Mouse (Mus musculus) stomach, embryonic 16.5 days (tissue): Measurements from ENCODE around the gene Tead3. TPM values are rescaled to one million over a fixed set of nuclear protein-coding genes. Genes with fewer than 3 reads are reported as not detected.

Experiments
- ATAC-seq: fragments of 200-750 bp; cut with Nextera tagmentation; 2 replicates; pipeline ENCODE4 v1.8.0; 2017; ENCODE audit warnings: moderate number of reproducible peaks, moderate TSS enrichment; ENCODE audit not compliant: insufficient read depth, low FRiP score
- H3K27ac ChIP-seq: fragments of 300-500 bp; sonication (generic); 2 replicates; pipeline ENCODE4 v1.5.1; 2014; ENCODE audit warnings: low read length
- H3K27me3 ChIP-seq: fragments of 300-500 bp; sonication (generic); 2 replicates; pipeline ENCODE4 v1.6.1; 2014; ENCODE audit warnings: low read length, control low read depth, mixed read lengths; ENCODE audit not compliant: control insufficient read depth, insufficient read depth
- H3K36me3 ChIP-seq: fragments of 300-500 bp; sonication (generic); 2 replicates; pipeline ENCODE4 v1.6.1; 2014; ENCODE audit warnings: low read length; ENCODE audit not compliant: control insufficient read depth, insufficient read depth
- H3K4me1 ChIP-seq: fragments of 300-500 bp; sonication (generic); 2 replicates; pipeline ENCODE4 v1.6.1; 2014; ENCODE audit warnings: low read length, control low read depth, mixed read lengths; ENCODE audit not compliant: control insufficient read depth, insufficient read depth
- H3K4me2 ChIP-seq: fragments of 300-500 bp; sonication (generic); 2 replicates; pipeline ENCODE4 v1.6.1; 2014; ENCODE audit warnings: low read depth, low read length, mixed read lengths
- H3K4me3 ChIP-seq: fragments of 300-500 bp; sonication (generic); replicated peaks from 2 replicates; pipeline ENCODE4 v1.5.1; 2014; ENCODE audit warnings: mild to moderate bottlenecking, low read length
- H3K9ac ChIP-seq: fragments of 300-500 bp; sonication (generic); 2 replicates; pipeline ENCODE4 v1.6.1; 2014; ENCODE audit warnings: low read length
- H3K9me3 ChIP-seq: fragments of 300-500 bp; sonication (generic); replicated peaks from 2 replicates; pipeline ENCODE4 v1.6.1; 2016; ENCODE audit warnings: low read length, control low read depth; ENCODE audit not compliant: control insufficient read depth
- WGBS: fragments of 180-500 bp; shearing (Covaris S2); extraction: QIAGEN DNeasy Blood & Tissue Kit; methylation state at CpG from one replicate; pipeline ENCODE4 v1.1.7; 2014; 5-methylcytosine and 5-hydroxymethylcytosine counted together
- polyA plus RNA-seq: library from polyadenylated mRNA; unstranded; fragments of >200 nt; fragmentation: Nextera tagmentation; extraction: Ambion mirVana; gene quantifications from 2 replicates; pipeline ENCODE4 v1.2.1, GENCODE M21; 2015

Tead3 gene
- polyA plus RNA-seq, 1 experiment from 2014 or later = 11.8 TPM

- peak; percentile 51; the same call in 1 of the 2 replicates for ATAC-seq
- Histone ChIP-seq H3K4me2 (0 out of 2 replicates have a peak overlapping the region, but pooled peaks have one; percentile 3), H3K27ac (no peak overlapping the region), H3K27me3 (no peaks in the 10 kb centered on the region; the same call in 1 of the 2 replicates), H3K9ac (no peak overlapping the region), H3K9me3 (no peaks in the 10 kb centered on the region), H3K4me3 (no peak overlapping the region), H3K36me3 (no peaks in the 10 kb centered on the region), H3K4me1 (no peaks in the 10 kb centered on the region)
- WGBS = 9% methylated on average over 17 of the region's 17 CpGs
Measured at GRCm38 (mm10) chr17:28375592-28376061, 25.0 kb upstream of the Tead3 start.

- H3K9me3 ChIP-seq = no peaks in the 10 kb centered on the region
- no peak overlapping the region for H3K4me2 ChIP-seq
- no peaks in the 10 kb centered on the region; the same call in 1 of the 2 replicates for H3K27me3 ChIP-seq
- WGBS = 16% methylated on average over 16 of the region's 16 CpGs
- no peaks in the 10 kb centered on the region for H3K4me1 ChIP-seq
- no peak overlapping the region for H3K9ac ChIP-seq
- no peak overlapping the region for H3K4me3 ChIP-seq
- ATAC-seq = no peak
- no peak overlapping the region for H3K27ac ChIP-seq
- no peaks in the 10 kb centered on the region for H3K36me3 ChIP-seq
Measured at GRCm38 (mm10) chr17:28374494-28374893, 23.9 kb upstream of the Tead3 start.

- H3K27ac ChIP-seq = no peak overlapping the region
- H3K4me3 ChIP-seq = no peak overlapping the region
- H3K4me1 ChIP-seq = no peaks in the 10 kb centered on the region
- no peak overlapping the region for H3K9ac ChIP-seq
- WGBS = 22% methylated on average over 10 of the region's 10 CpGs
- ATAC-seq = no peak
- H3K36me3 ChIP-seq = no peaks in the 10 kb centered on the region
- H3K27me3 ChIP-seq = no peaks in the 10 kb centered on the region; the same call in 1 of the 2 replicates
- H3K4me2 ChIP-seq = no peak overlapping the region
- H3K9me3 ChIP-seq = no peaks in the 10 kb centered on the region
Measured at GRCm38 (mm10) chr17:28373821-28374220, 23.2 kb upstream of the Tead3 start.

- no peak for ATAC-seq
- Histone ChIP-seq H3K4me3 (no peak overlapping the region), H3K36me3 (no peaks in the 10 kb centered on the region), H3K27me3 (no peaks in the 10 kb centered on the region; the same call in 1 of the 2 replicates), H3K9ac (no peak overlapping the region), H3K9me3 (no peaks in the 10 kb centered on the region), H3K4me2 (no peak overlapping the region), H3K27ac (no peak overlapping the region), H3K4me1 (no peaks in the 10 kb centered on the region)
- WGBS = 76% methylated on average over 1 of the region's 1 CpGs
Measured at GRCm38 (mm10) chr17:28371941-28372340, 21.3 kb upstream of the Tead3 start.

- Histone ChIP-seq H3K4me3 (no peak overlapping the region), H3K27ac (no peak overlapping the region), H3K9me3 (no peaks in the 10 kb centered on the region), H3K4me2 (no peak overlapping the region), H3K9ac (no peak overlapping the region), H3K36me3 (no peaks in the 10 kb centered on the region), H3K27me3 (no peaks in the 10 kb centered on the region), H3K4me1 (no peaks in the 10 kb centered on the region)
- ATAC-seq = no peak
- 47% methylated on average over 2 of the region's 2 CpGs for WGBS
Measured at GRCm38 (mm10) chr17:28371286-28371685, 20.7 kb upstream of the Tead3 start.

- no peaks in the 10 kb centered on the region for H3K36me3 ChIP-seq
- no peak overlapping the region for H3K9ac ChIP-seq
- no peaks in the 10 kb centered on the region for H3K9me3 ChIP-seq
- WGBS = 48% methylated on average over 5 of the region's 5 CpGs
- ATAC-seq = peak; percentile 41; the same call in 1 of the 2 replicates
- H3K4me2 ChIP-seq = no peak overlapping the region
- peaks cover 11% of the 10 kb centered on the region for H3K27me3 ChIP-seq
- H3K27ac ChIP-seq = no peak overlapping the region
- peaks cover 6% of the 10 kb centered on the region for H3K4me1 ChIP-seq
- no peak overlapping the region for H3K4me3 ChIP-seq
Measured at GRCm38 (mm10) chr17:28369056-28369455, 18.4 kb upstream of the Tead3 start.

GRCm38 (mm10) chr17:28368449-28368848 is 17.8 kb upstream of the Tead3 start:
- no peaks in the 10 kb centered on the region for H3K9me3 ChIP-seq
- H3K4me2 ChIP-seq = no peak overlapping the region
- peaks cover 12% of the 10 kb centered on the region for H3K4me1 ChIP-seq
- no peak overlapping the region for H3K4me3 ChIP-seq
- no peak overlapping the region for H3K27ac ChIP-seq
- WGBS = 5% methylated on average over 13 of the region's 13 CpGs
- no peak; the same call in 1 of the 2 replicates for ATAC-seq
- no peak overlapping the region for H3K9ac ChIP-seq
- H3K27me3 ChIP-seq = peaks cover 16% of the 10 kb centered on the region
- no peaks in the 10 kb centered on the region for H3K36me3 ChIP-seq

GRCm38 (mm10) chr17:28365122-28365521 is 14.5 kb upstream of the Tead3 start, which contains the start of gene Tulp1:
Gene Tulp1, minus strand, starts transcription at chr17:28365222.
- Histone ChIP-seq H3K27ac (no peak within 1 kb of the TSS), H3K4me1 (peaks cover 21% of the 10 kb centered on the region), H3K27me3 (peaks cover 21% of the 10 kb centered on the region), H3K4me3 (peak within 1 kb of the TSS; percentile 28), H3K36me3 (no peaks in the 10 kb centered on the region), H3K9ac (peak within 1 kb of the TSS; percentile 60), H3K9me3 (no peaks in the 10 kb centered on the region), H3K4me2 (peak within 1 kb of the TSS; percentile 56)
- ATAC-seq = no peak
- WGBS = 47% methylated on average over 8 of the region's 8 CpGs

GRCm38 (mm10) chr17:28363507-28363906 is 12.9 kb upstream of the Tead3 start:
- H3K9ac ChIP-seq = peak overlapping the region; percentile 68

More at GRCm38 (mm10) chr17:28363507-28363906, 12.9 kb upstream of the Tead3 start:
- Histone ChIP-seq H3K27me3 (peaks cover 21% of the 10 kb centered on the region), H3K4me2 (peak overlapping the region; percentile 58), H3K9me3 (no peaks in the 10 kb centered on the region), H3K27ac (no peak overlapping the region), H3K36me3 (no peaks in the 10 kb centered on the region), H3K4me1 (peaks cover 21% of the 10 kb centered on the region), H3K4me3 (0 out of 2 replicates have a peak overlapping the region, but pooled peaks have one; percentile 40)
- ATAC-seq = no peak
- WGBS = 48% methylated on average over 6 of the region's 6 CpGs
